Mouse (Mus musculus): ENCODE data around the gene Arsg.

- TF ChIP-seq POLR2A (IDR thresholded peaks at IDR 0.05; ENCODE audit: borderline replicate concordance, control insufficient read depth, low read depth, low read length) (no peak), CTCF (IDR thresholded peaks at IDR 0.05; ENCODE audit: control insufficient read depth, insufficient read depth, low read length) (no peak)
Observed at GRCm38 (mm10) chr11:109591511-109591910, 118.3 kb downstream of the Arsg start.
